In genomic region chr9:114646556-114647505, GRCm38 (mm10) we compare ENCODE assay signal across 13 mouse cellular contexts. TPM values are rescaled to one million over a fixed set of nuclear protein-coding genes. Genes with fewer than 3 reads are reported as not detected.
DNase-seq lines count a peak whose midpoint lies in the region; ATAC-seq and TF ChIP-seq lines count a peak whose summit lies in the region.
"Had no signal": no experiment of that assay in that cellular context is flagged by ENCODE, and none has a peak within 500 bp of the region (broad histone marks: within the 10 kb centered on the region; RNA-seq: fewer than 3 reads in every experiment).

No protein-coding gene starts in this region.

- no peaks in the 10 kb centered on the region for H3K9me3 ChIP-seq in liver, embryonic 15.5 days (replicated peaks)
- no peaks in the 10 kb centered on the region for H3K9me3 ChIP-seq in stomach, postnatal 0 days (ENCODE audit: control insufficient read depth, low read length)
- H3K9me3 ChIP-seq: liver, embryonic 13.5 days; neural tube, embryonic 13.5 days had no signal

- ATAC-seq in liver, embryonic 15.5 days (ENCODE audit: insufficient read depth) = peak; percentile 37; the same call in 1 of the 2 replicates
- ATAC-seq in stomach, postnatal 0 days (ENCODE audit: low FRiP score, low TSS enrichment) = peak; percentile 63; the same call in 1 of the 2 replicates

- H3K4me2 ChIP-seq in liver, embryonic 15.5 days = no peak overlapping the region
- no peak overlapping the region for H3K4me2 ChIP-seq in stomach, postnatal 0 days (replicated peaks; ENCODE audit: low read depth)
- H3K4me2 ChIP-seq: liver, embryonic 13.5 days; neural tube, embryonic 13.5 days had no signal

- no peak overlapping the region for H3K9ac ChIP-seq in liver, embryonic 15.5 days
- H3K9ac ChIP-seq in stomach, postnatal 0 days (ENCODE audit: low read length) = no peak overlapping the region
- H3K9ac ChIP-seq: liver, embryonic 13.5 days; neural tube, embryonic 13.5 days had no signal

- peaks cover 20% of the 10 kb centered on the region for H3K27me3 ChIP-seq in liver, embryonic 15.5 days
- 0 out of 2 replicates have a peak, but pooled peaks cover 2% of the 10 kb centered on the region for H3K27me3 ChIP-seq in stomach, postnatal 0 days (ENCODE audit: control insufficient read depth, insufficient read depth, low read length)

- no peak for DNase-seq in liver
- DNase-seq in frontal cortex, postnatal 14 days (ENCODE audit: low spot score in 2 of 2) = peak; percentile 28 to 39
- peak; percentile 23 to 52 for DNase-seq in layer of hippocampus, postnatal 25 days (ENCODE audit: extremely low spot score in 1 of 2, low spot score in 1 of 2)
- DNase-seq in stomach, postnatal 0 days (ENCODE audit: low spot score) = no peak
- no peak for DNase-seq in lung, postnatal 25 days (ENCODE audit: low spot score)
- DNase-seq in spleen, postnatal 14 days (ENCODE audit: low spot score in 2 of 2) = no peak
- no peak for DNase-seq in spleen, postnatal 36 days (ENCODE audit: low spot score in 2 of 2)
- DNase-seq: cerebellum, postnatal 14 days; gastrocnemius, postnatal 36 days; liver, embryonic 13.5 days; thymus, postnatal 4 days had no signal

- H3K27ac ChIP-seq in liver, embryonic 15.5 days (replicated peaks) = no peak overlapping the region
- H3K27ac ChIP-seq in stomach, postnatal 0 days (replicated peaks) = no peak overlapping the region
- H3K27ac ChIP-seq: liver, embryonic 13.5 days; neural tube, embryonic 13.5 days had no signal

- no peak for TF ChIP-seq EP300 in stomach, postnatal 0 days (optimal IDR thresholded peaks at IDR 0.05)

- TF ChIP-seq CTCF in stomach, postnatal 0 days (IDR thresholded peaks at IDR 0.05; ENCODE audit: low read depth) = peak; percentile 32; the same call in 1 of the 2 replicates

- H3K4me3 ChIP-seq in liver, embryonic 15.5 days (replicated peaks) = no peak overlapping the region
- H3K4me3 ChIP-seq in stomach, postnatal 0 days (ENCODE audit: low read depth, low read length) = no peak overlapping the region
- H3K4me3 ChIP-seq: liver, embryonic 13.5 days; neural tube, embryonic 13.5 days had no signal

- no peaks in the 10 kb centered on the region for H3K4me1 ChIP-seq in liver, embryonic 15.5 days (replicated peaks)
- no peaks in the 10 kb centered on the region for H3K4me1 ChIP-seq in stomach, postnatal 0 days (replicated peaks; ENCODE audit: control insufficient read depth, insufficient read depth)
- H3K4me1 ChIP-seq: liver, embryonic 13.5 days; neural tube, embryonic 13.5 days had no signal

- 64% methylated on average over 12 of the region's 12 CpGs for WGBS in liver, embryonic 15.5 days (ENCODE audit: insufficient replicate concordance)
- 82% methylated on average over 12 of the region's 12 CpGs for WGBS in stomach, postnatal 0 days

- no peaks in the 10 kb centered on the region for H3K36me3 ChIP-seq in liver, embryonic 15.5 days (replicated peaks)
- no peaks in the 10 kb centered on the region for H3K36me3 ChIP-seq in stomach, postnatal 0 days (ENCODE audit: control insufficient read depth, insufficient read depth, low read length)
- H3K36me3 ChIP-seq: liver, embryonic 13.5 days; neural tube, embryonic 13.5 days had no signal

RNA-seq across cellular contexts. Expression of gene Cnot10, which starts 6.8 kb away (rescaled TPM):
- 22.8 and 24.9 TPM in 2 replicates for polyA plus RNA-seq in liver, embryonic 15.5 days (2015; fragmentation: Nextera tagmentation; extraction: Ambion mirVana)
- 10 to 100 TPM; 50.8 to 51.9 TPM for total RNA-seq in layer of hippocampus, postnatal 25 days (2021)
- 24.4 and 26.4 TPM in 2 replicates for polyA plus RNA-seq in stomach, postnatal 0 days (2015; fragmentation: Nextera tagmentation; extraction: Ambion mirVana)

RNA-seq across cellular contexts. Expression of gene Dync1li1, which starts 41.8 kb away (rescaled TPM):
- 20.9 and 21.9 TPM in 2 replicates for polyA plus RNA-seq in liver, embryonic 15.5 days (2015; fragmentation: Nextera tagmentation; extraction: Ambion mirVana)
- 100 to 1,000 TPM in 1 of 2 experiments, 10 to 100 TPM in 1; 92.8 to 101 TPM for total RNA-seq in layer of hippocampus, postnatal 25 days (2021)
- 35.7 TPM in 2 replicates for polyA plus RNA-seq in stomach, postnatal 0 days (2015; fragmentation: Nextera tagmentation; extraction: Ambion mirVana)

Comparison
In these comparisons a context has a peak if more than half of its experiments do, and no peak if none do; other contexts are left out.
1. DNase-seq: peak in frontal cortex, postnatal 14 days (2 of 2) and layer of hippocampus, postnatal 25 days (2 of 2); none in liver (single experiment), stomach, postnatal 0 days (single experiment), lung, postnatal 25 days (single experiment), spleen, postnatal 14 days (0 of 2) and spleen, postnatal 36 days (0 of 2).